Mouse (Mus musculus): ENCODE measurements around the gene Golm1. TPM values are rescaled to one million over a fixed set of nuclear protein-coding genes. Genes with fewer than 3 reads are reported as not detected.

Golm1 gene
- total RNA-seq, 1 experiment from 2014 or later: 42.8 TPM

DNA sequence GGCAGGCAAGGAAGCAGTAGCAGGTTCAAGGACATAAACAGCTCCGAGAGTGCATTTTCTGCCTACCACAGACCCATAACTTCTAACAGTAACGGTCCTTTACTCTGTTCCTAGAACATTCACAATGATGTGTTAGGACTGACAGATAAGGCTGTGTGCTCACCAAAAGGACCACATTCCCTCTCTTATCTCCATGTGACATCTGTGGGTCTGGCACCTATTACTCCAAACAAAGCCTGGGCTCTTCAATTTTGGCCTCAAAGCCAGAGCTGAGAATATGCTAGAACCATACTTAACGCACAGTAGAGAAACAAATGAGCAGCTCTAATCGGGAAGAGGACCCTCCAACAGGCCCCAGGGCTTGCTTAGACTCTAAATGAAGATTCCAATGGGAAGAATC, 4.3 kb upstream of the Golm1 start:
- no peak for ATAC-seq (replicated peaks; ENCODE audit: insufficient number of reproducible peaks, low FRiP score, low TSS enrichment, poor library complexity, severe bottlenecking)

DNA sequence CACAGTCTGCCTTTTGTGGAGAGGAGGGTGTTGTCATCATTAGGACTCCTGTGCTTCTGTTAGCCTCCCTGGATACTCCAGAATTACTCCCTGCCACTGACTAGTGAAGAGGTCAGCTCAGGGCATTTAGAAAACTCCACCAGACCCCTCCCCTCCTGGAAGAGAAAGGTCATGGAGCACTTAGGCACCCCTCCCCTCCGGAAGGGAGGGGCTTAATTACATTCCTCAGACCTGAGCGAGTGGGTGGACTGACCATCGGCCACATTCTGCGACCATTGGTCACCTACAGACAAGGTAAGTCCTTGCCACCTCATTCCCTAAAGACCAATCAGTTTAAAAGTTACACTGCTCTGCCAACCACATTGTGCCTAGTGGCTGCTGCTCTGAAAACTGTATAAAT, 3.7 kb upstream of the Golm1 start:
- ATAC-seq (replicated peaks; ENCODE audit: insufficient number of reproducible peaks, low FRiP score, low TSS enrichment, poor library complexity, severe bottlenecking): no peak

DNA sequence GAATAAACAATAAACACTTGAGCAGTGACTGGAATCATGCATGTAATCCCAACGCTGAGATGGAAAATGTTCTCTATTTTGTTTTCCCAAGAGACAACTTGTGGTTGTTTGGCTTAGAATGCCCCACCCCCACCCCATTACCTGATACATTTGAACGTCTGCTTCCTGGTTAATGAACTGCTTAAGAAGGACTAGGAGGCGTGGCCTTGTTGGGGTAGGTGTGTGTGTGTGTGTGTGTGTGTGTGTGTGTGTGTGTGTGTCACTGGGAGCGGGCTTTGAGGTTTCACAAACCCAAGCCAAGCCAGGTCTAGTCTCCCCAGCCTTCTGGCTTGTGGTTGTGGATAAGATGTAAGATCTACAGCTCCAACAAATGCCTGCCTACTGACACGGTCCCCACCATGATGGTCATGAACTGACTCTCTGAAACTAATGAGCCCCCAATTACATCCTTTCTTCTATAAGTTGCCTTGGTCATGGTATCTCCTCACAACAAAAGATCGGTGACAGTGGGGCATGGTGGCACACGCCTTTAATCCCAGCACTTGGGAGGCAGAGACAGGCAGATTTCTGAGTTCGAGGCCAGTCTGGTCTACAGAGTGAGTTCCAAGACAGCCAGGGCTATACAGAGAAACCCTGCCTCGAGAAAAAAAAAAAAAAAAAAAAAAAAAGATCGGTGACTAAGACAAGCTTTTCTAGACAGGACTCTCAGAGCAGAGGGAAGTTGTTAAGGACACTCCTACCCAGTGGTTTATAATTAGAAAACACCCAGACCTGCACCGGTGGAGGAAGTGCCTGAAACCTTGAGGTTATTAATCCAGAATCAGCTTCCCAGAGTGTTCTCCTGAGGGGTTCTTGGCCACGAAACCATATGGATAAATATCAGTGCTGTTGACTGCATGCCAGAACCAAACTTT, 962 bp upstream of the Golm1 start:
- peak; percentile 33; the same call in 1 of the 2 replicates for ATAC-seq (replicated peaks; ENCODE audit: insufficient number of reproducible peaks, low FRiP score, low TSS enrichment, poor library complexity, severe bottlenecking)

DNA sequence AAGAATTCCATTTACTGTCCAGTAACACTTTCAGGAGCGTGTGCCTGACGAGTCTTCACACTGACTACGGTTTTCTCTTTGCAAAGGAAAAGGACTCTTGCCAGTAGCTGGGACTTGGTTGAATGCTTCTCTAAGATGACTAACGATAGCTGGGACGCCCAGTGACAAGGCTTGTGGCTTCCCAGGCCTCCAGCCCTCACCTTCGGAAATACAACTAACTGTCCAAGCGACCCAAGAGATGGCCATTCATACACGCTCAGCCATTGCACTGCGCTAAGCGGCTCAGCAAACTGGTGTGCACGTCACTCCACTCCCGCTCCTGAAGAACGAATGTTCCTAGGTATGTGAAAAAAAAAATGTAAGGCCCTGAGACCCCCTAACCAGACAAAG, 855 bp downstream of the Golm1 start:
- no peak for ATAC-seq (replicated peaks; ENCODE audit: insufficient number of reproducible peaks, low FRiP score, low TSS enrichment, poor library complexity, severe bottlenecking)

DNA sequence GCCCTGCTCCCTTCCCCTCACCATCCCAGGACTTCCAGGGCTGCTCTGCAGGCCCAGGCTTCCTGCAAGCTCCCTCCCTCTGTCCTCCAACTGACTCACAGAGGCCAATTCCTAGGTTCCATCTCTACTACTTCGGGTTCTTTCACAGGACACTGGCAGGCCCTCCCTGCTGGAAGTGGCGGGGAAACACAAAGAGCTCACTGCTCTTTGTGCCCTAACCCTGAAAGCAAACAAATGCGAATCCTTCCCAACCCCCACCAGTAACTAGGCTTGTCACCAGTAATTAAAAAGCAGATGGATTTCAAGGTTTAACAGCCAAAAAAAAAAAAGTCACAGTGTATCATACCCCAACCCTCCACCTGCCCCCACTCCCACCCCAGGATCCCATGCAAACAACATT, 1.4 kb downstream of the Golm1 start:
- ATAC-seq (replicated peaks; ENCODE audit: insufficient number of reproducible peaks, low FRiP score, low TSS enrichment, poor library complexity, severe bottlenecking): no peak

DNA sequence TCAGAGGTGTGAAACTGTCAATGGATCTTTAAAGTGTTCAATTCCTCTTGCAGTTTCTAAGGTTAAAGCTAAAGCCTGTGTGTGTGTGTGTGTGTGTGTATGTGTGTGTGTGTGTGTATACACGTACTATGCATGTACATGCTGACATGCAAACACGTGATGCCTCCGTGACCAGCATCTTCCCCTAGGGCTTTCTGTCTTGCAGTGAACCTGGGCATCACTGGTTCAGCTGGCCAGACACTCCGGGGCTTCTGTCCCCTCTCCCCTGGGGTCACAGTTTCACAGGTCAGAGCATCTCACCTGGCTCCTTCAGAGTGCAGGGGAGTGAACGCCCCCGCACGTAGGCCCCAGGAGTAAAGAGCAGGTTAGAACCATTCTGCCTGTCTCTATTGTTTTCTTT, 2.0 kb downstream of the Golm1 start:
- ATAC-seq (replicated peaks; ENCODE audit: insufficient number of reproducible peaks, low FRiP score, low TSS enrichment, poor library complexity, severe bottlenecking): no peak

DNA sequence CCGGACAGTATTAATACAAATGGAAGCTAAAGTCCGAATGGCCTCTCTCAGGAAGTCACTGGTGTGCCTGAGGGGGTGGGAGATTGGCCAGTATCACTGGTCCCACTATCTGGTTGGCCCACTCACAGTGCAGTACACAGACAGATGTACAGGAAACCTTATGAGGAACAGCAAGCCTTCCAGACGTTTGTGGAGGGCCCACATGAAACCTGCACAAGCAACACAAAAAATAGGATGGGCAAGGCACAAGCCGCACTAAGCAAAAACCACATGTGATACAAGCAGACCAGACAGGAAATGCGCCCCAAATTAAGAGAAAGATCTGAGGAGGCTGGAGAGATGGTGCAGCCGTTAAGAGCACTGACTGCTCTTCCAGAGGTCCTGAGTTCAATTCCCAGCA, 3.4 kb downstream of the Golm1 start:
- no peak for ATAC-seq (replicated peaks; ENCODE audit: insufficient number of reproducible peaks, low FRiP score, low TSS enrichment, poor library complexity, severe bottlenecking)

DNA sequence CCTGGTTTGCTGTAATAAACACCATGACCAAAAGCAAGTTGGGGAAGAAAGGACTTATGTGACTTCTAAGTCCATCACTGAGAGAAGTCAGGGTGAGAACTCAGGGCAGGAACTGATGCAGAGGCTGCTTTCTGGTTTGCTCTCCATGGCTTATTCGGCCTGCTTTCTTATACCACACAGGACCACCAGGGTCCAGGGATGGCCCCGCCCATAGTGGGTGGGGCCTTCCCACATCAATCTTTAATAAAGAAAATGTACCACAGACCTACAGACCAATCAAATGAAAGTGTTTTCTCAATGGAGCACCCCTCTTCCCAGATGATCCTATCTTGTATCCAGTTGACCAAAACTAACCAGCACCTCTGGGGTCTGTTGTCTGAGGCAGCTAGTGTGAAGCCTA, 4.1 kb downstream of the Golm1 start:
- ATAC-seq (replicated peaks; ENCODE audit: insufficient number of reproducible peaks, low FRiP score, low TSS enrichment, poor library complexity, severe bottlenecking): no peak

DNA sequence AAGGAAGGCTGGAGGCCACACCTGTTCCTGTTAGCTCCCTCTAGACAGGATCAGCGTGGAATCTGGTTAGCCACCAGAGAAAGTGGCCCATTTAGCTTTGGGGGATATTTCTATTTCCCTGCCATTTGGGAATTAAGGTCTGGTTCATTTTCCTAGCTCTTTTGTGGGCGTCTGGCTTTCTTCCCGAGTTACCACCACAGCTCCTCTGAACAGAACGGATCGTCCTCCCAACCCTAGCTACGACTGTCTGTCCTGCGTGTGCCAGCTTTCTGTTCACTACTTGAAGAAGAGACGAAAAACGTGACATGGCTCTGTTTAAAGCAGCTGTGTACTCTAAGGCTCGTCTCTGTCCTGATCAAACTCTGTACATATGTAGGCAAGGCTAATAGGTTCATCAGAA, 5.7 kb downstream of the Golm1 start:
- no peak for ATAC-seq (replicated peaks; ENCODE audit: insufficient number of reproducible peaks, low FRiP score, low TSS enrichment, poor library complexity, severe bottlenecking)

DNA sequence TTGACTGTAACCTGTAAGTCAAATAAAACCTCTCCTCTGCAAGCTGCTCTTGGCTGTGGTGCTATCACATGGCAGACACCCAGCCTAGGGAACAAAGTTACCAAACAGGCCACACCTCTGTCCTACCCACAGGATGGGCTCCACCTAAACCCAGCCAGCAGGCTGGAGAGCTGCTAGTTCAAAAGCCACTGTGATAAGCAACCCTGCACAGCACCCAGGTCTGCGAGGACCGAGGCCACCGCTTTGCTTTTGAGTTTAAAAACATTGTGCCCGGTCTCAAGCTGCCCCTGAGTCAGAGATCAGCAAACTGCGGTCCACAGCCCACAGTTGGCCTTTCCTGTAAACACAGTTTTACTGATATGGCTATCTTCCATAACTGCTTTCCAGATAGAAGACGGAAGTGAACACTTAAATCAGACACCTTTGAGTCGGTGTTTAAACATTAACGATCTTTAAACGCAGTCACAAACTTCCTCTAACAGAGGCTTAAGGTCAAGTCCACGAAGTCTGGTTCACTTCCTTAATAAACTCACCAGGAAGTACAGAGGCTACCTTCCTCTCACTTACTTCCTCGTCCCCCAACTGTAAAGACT, 7.0 kb downstream of the Golm1 start:
- peak; percentile 72 for ATAC-seq (replicated peaks; ENCODE audit: insufficient number of reproducible peaks, low FRiP score, low TSS enrichment, poor library complexity, severe bottlenecking)

DNA sequence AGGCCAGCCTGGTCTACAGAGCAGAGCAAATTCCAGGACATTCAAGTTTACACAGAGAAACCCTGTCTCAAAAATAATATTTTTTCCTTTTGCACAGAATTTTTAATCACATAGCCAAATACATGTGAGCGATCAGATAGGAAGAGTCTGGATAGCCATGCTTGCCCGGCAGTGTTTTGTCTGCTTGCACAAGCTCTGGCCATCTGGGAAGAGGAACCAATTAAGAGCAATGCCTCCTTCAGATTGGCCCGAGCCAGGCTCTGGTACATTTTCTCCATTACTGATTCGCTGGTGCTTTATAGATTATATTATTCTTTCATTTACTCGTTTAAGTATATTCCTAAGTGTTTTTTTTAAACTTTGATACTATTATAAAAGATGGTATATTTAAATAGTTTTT, 7.8 kb downstream of the Golm1 start:
- no peak for ATAC-seq (replicated peaks; ENCODE audit: insufficient number of reproducible peaks, low FRiP score, low TSS enrichment, poor library complexity, severe bottlenecking)

DNA sequence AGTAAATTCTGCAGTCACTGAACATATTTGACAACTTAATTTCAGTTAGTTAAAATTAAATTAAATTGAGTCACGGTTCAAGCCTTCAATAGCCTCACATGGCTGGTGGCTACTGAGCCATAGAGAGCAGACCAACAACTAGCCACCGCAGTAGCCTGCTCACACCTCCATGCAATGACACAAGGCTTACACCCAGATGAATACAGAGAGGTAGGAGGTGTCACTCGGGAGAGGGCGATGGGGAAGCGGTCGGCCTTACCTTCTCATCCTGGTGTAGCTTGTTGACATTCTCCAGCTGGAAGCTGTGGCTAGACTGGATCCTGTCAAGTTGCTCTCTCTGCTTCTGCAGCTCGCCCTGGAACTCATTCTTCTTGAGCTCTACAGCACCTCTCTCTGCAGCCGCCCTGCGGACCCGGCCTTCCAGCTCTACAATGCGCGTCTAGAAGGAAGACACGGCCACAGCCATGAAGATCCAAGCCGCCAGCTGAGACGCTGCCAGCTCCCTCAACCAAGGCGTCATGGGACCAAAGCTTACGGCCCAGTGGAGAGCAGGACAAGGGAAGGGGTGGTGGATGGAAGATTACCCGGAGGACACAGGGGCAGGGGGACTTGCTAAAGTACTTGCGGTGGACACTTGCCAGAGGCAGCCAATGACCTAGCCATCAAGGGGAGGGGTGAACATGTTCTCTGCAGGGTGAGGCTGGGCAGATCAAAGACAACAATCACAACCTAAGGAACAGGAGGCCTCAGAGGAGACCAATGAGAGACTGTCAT, 11.5 kb downstream of the Golm1 start:
- no peak for ATAC-seq (replicated peaks; ENCODE audit: insufficient number of reproducible peaks, low FRiP score, low TSS enrichment, poor library complexity, severe bottlenecking)

DNA sequence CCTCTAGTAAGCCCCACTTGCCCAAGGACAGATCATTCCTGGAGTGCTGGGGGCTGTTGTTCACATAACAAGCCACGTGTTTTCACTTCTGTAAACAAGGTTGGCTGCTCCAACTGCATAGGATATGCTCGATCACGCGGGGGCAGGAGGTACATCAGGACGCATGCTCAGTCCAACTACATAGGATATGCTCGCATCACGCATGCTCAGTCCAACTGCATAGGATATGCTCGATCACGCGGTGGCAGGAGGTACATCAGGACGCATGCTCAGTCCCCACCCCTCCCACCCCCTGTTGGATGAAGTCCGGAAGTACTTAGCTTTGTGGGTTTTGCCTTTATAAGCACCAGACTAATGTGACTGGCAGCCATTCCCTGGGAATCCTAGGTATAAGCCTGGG, 13.6 kb downstream of the Golm1 start:
- ATAC-seq (replicated peaks; ENCODE audit: insufficient number of reproducible peaks, low FRiP score, low TSS enrichment, poor library complexity, severe bottlenecking): no peak

DNA sequence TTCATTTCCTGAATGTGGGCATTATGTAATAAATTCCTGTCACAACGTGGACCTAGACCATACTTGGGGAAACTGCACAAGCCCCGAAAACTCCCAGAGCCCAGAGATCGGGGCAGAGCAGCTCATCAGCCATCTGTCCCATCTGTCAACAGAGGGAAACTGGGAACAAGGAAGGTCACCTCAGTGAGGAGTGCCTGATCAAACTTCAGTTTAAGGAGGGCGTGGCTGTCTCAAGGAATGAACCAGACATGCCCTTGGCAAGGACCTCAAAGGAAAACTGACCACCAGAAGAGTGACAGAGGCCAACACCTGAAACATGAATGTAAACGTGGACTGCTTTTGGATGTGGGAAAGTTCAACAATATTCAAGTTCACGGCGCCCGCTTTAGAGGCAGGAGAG, 14.2 kb downstream of the Golm1 start:
- no peak for ATAC-seq (replicated peaks; ENCODE audit: insufficient number of reproducible peaks, low FRiP score, low TSS enrichment, poor library complexity, severe bottlenecking)

DNA sequence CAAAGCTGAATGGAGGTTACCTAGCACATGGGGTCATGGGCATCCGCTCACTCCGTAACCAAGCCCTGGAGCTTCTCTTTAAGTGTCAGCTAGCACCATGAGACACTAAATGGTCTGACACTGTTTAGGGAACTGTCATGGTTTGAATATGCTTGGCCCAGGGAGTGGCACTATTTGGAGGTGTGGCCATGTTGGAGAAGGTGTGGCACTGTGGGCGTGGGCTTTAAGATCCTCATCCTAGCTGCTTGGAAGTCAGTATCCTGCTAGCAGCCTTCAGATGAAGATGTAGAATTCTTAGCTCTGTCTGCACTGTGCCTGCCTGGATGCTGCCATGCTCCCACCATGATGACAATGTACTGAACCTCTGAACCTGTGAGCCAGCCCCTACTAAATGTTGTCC, 15.2 kb downstream of the Golm1 start:
- no peak for ATAC-seq (replicated peaks; ENCODE audit: insufficient number of reproducible peaks, low FRiP score, low TSS enrichment, poor library complexity, severe bottlenecking)

DNA sequence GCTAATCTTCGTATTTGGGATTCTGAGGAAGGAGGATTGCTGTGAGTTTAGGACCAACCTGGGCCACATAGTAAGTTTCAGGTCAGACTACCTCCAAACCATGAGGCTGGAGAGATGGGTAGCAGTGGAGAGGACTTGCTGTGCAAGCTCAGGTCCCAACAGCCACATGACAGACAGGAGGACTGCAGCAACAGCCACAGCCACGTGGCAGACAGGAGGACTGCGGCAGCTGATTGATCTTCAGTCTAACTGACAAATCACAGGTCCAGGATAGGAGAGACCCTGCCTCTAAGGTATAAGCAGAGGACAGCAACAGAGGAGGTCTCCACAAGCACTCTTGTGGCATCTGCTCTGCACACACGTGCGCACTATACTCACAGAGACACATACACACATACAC, 17.8 kb downstream of the Golm1 start:
- no peak for ATAC-seq (replicated peaks; ENCODE audit: insufficient number of reproducible peaks, low FRiP score, low TSS enrichment, poor library complexity, severe bottlenecking)

DNA sequence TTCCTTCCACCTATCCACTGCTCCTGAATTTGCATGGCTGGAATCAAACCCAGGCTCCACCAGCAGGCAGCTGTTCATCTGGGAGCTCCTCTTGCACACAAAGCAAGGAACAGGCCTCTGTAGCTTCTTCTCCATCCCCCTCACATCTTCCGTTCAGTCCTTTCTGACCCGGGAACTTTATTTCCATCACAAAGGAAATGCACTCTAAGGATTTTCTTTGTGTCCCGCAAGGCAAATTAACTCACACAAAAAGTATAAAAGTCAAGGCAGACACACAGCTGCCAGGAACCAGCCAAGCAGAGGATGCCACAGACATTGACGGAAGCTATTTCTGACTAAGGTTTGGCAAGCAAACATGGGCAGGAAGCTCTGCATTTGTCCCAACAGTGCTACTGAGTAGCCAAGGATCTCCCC, 18.6 kb downstream of the Golm1 start:
- no peak for ATAC-seq (replicated peaks; ENCODE audit: insufficient number of reproducible peaks, low FRiP score, low TSS enrichment, poor library complexity, severe bottlenecking)

DNA sequence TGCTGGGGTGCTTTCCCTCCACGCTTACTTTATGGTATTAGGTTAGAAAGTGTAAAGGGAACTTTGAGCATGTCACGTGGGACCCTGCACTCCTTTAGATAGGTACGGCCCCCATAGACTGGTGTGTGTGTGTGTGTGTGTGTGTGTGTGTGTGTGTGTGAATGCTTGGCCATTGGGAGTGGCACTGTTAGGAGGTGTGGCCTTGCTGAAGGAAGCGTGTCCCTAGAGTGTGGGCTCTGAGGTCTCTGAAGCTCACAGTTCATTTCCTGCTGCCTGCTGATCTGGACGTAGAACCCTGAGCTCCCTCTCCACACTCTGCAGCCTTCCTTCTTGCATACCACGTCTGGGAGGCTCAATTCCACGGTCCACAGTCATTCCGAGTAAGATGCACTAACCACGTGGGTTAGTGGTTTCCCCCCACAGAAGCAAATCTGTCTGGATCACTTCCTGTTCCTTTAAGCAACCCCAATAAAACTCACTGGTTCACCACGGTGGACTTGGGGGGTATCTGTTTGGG, 19.2 kb downstream of the Golm1 start:
- ATAC-seq (replicated peaks; ENCODE audit: insufficient number of reproducible peaks, low FRiP score, low TSS enrichment, poor library complexity, severe bottlenecking): peak; percentile 42

DNA sequence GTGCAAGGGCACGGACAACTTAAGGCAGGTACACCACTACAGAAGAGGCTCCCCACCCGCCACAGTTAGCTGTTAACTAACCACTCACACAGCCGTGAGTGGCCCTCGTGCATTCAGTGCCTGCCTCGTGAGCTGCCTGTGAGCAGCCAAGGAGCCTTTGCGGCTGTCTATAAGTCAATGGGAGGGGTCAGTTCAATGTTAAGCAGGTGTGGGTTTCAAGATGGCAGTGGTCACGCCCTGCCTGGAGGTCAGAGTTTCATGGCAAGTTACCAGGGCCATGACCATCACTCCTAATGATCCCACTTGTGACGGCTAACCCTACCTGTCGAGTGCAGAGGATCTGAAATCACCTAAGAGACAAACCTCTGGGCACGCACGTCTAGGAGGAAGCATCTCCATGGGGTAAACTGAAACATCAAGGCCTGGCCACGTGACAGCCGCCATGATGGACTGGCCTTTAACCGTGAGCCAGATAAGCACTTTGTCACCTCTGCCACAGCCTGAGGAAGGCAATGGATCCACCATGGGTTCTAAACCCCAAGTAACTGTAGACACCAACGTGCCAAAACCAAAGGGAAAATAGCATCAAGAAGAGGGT, 19.8 kb downstream of the Golm1 start:
- no peak for ATAC-seq (replicated peaks; ENCODE audit: insufficient number of reproducible peaks, low FRiP score, low TSS enrichment, poor library complexity, severe bottlenecking)

Measured in monocyte, adult 5-6 weeks (primary cell).